Mouse (Mus musculus) testis, postnatal 10 days (tissue): ENCODE results near the gene Ang5.
"Not testable (repeated sequence)": the region's sequence is repeated elsewhere in the genome, so short reads cannot be mapped to it uniquely, and the experiment has no call there.

Source experiments
- DNase-seq: peaks from one replicate; pipeline ENCODE4 v3.0.0; 2021; ENCODE audit warnings: low spot score

Gene Ang5

DNA sequence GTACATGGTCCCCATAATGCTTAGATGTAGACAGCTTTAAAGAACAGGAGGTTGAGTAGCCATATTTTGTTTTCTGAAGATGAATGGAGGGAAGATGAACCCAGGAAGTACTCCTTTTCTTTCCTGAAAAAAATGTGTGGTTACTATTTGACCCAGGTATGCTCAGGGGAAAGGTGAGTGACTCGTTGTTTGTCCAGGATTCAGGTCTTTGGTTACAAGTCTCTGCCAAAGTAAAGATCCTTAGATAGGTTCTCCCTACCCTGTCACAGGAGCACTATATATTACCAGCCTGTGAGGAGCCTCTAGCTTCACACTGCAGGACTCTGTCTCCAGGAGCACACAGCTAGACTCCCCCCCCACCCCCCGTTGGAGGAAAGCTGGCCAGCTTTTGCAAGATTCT, at the start of gene Ang5:
Gene Ang5, plus strand, starts transcription at position 301 of the 400 bp plus-strand sequence.
- DNase-seq: not testable (repeated sequence)

DNA sequence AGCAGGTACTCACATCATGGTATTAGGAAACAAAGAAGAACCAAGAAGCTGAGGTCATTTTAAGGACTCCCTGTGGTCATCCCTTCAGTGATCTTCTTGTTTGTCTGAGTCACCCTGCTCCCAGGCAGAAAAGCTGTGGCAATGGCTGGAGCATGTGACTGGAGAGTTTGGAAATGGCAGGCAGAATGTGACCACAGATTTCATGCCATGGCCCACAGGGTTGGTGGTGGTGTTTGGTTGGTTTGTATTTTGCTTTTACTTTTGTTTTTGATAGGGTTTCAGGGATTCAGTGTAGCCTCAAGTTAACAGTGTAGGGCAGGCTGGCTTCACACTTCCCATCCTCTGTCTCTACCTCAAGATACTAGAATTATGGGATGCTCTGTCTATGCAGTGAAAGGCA, 38.7 kb upstream of the Ang5 start:
- not testable (repeated sequence) for DNase-seq

DNA sequence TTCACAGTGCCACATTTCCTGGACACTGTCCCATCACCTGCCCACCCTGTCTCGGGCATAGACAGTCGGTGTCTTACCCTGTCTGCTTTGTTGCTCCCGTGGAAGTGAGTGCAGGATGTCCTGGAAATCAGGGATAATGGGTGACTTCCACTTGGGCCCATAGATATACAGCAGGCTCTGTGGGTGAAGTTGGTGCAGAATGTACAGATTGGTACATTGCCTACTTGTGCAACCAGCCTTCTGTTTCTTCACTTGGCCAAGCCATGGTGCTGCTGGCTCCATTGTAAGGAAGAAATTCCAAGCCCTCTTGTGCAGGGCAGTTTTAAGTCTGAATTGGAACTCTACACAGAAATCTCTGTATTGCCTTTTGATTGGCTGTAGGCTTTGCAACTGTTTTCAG, 33.4 kb upstream of the Ang5 start, which contains the start of gene Ear10:
Gene Ear10, minus strand, starts transcription at position 101 of the 400 bp plus-strand sequence.
- not testable (repeated sequence) for DNase-seq

DNA sequence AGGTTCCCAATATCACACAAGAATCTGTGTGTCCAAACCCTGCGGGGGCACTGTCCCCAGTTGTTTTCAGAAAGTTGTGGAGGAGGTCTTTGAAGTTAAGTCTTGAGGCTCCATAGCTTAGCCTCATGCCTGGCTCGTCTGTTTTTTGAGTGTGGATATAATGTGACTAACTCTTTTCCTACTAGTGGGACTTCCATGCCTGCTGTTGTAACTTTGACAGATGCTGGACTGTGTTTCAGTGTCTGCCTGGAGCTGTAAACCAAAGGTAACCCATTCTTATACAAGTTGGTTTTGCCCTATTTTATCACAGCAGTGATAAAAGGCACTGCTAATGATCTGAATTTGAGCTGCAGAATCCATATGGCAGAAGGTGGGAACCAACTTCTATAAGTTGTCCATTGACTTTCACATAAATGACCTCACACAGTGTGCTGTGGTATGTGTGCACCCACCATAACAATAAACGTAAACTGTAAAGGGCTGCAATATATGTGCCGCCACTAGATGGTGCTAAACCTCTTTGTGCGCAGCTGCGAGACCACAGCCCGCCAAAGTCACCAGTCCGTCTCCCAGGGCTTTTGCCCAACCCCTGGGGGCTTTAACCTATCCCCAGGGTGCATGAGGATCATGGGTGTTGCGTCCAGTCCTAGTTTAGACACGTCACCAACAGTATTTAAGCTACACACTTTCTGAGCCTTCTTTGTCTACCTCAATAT, 32.0 kb upstream of the Ang5 start, which contains the start of gene Gm8113:
Gene Gm8113, plus strand, starts transcription at position 703 of the 716 bp plus-strand sequence.
- peak; percentile 65 for DNase-seq

DNA sequence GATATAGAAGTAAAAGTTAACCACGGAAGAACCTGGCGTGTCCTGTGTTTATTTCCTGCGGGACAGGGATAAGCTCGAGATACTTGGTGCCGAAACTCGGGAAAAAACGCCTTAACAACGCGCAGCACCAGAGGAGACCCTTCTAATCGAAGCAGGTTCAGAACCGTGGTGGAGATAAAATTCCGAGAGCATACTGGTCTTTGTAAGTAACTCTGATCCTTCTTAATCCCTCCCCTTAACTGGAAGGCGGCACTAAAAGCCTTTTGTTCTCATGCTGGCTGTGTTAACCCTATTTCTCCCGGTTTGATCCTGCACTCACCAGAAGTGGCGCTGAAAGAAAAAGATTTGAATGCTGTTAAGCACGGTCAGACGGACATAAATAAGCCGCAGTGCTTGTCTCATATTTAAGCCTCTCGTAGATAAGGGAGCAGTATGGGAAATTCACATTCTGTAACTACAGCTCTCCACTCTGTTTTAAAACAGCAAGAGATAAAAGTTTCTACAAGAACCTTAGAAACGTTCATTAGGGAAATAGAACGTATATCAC, 31.4 kb upstream of the Ang5 start:
- not testable (repeated sequence) for DNase-seq

DNA sequence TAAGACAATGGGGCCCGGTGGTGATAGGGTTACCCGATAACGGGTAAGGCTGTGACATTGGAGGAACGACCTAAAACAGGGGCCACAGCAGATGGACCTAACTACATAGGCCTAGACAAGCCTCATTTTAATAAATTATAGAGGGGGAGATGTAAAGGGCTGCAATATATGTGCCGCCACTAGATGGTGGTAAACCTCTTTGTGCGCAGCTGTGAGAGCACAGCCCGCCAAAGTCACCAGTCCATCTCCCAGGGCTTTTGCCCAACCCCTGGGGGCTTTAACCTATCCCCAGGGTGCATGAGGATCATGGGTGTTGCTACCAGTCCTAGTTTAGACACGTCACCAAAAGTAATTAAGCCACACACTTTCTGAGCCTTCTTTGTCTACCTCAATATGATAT, 23.9 kb upstream of the Ang5 start:
- DNase-seq: peak; percentile 61

DNA sequence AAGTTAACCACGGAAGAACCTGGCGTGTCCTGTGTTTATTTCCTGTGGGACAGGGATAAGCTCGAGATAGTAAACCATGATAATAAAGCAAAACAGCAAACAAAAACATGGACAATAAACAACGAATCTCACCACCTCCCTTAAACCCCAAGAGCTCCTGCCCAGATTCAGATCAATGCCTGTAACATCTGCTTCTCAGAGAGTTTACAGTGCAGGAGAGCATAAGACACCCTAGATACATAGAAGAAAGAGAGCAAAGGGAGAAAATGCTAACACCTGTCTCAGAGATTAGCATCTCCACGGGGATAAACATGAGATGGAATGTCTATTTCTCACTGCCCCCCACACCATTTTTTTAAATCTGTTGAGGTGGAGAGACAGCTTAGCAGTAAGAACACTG, 23.5 kb upstream of the Ang5 start:
- DNase-seq: not testable (repeated sequence)

DNA sequence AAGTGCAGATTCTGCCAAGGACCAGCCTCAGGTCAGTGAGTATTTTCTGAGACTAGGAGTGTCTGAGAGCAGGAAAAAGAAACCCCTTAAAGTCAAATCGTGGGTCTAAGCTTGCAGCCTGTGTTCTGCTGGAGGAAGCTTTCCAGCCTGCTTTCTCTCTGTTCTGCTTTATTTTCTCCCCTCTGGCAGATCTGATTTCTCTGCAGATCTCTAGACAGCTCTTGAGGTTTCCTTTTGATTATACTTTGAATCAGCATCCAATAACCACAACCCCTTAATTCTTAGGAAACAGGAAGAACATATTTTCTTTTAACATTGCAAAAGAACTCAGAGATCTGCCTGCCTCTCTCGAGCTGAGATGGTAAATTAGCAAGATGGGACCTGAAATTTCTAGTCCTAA, 3.5 kb upstream of the Ang5 start:
- not testable (repeated sequence) for DNase-seq

DNA sequence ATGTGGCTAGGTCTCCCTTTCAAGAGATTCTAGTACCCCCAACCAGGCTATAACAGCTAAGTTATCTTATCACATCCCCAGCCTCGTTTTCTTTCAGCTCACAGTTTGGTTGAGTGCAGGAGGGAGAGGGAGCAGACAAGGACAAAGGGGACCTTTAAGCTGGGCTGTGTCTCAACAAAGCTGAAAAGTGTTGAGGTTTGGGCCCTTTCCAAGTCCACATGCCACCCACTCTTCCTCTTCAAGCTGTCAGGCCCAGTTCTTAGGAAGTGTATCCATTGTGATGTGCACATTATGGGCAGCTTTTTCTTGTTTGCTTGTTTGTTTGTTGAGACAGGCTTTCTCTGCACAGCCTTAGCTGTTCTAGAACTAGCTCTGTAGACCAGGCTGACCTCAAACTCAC, 1.8 kb upstream of the Ang5 start:
- not testable (repeated sequence) for DNase-seq

DNA sequence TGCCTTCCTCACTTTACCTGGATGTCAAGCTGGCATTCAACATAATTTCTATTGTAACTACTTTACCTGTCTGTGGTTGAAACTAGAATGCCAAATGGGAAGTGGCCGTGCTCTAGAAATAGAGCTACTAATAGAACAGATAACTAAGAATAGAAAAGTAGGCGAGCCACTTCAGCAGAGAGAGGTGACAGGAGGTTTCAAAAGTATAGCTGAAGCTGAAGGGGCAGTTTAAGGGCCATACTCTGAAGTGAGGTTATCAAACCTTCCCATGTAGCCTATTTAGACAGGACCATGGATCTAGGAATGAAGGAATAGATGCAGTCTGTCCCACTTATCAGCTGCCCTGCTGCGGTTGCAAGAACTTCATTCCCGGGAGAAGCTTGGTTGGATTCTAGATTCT, 26.6 kb downstream of the Ang5 start:
- DNase-seq: no peak

DNA sequence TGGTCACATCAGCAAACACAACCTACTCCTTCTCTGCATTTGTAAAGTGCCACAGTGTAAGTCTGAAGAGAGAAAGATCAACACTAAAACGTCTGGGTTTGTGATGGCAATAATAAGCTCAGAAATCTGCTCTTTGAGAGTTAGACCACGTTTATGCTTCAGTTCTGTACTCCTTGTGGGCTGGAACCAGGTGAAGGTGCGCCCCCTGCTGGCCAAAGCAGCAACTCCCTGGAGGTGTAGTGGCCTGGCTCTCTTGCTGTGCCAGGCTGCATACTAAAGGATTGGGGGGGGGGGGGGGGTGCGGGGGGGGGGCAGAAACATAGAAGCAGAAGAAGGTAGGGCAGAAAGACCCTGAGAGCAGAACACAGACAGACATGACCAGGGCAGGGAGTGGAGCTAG, 27.0 kb downstream of the Ang5 start:
- DNase-seq: peak; percentile 79

DNA sequence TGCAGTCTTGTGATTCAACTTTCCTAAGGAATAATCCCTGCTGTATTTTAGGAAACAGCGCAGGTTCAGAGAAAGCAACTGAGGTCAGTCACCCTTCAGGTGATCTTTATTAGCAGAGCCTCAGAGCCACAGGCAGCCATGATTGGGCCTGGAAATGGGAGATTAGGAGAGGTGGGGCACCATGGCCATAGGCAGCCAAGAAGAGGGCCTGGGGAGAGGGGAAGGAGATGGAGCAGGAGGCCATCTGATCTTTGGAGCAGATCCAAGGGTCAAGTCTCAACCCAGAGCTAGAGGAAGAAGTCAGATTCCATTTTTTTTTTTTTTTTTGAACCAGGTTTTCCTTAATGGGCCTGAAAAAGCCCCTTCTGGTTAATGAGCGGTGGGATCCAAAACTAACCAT, 29.3 kb downstream of the Ang5 start:
- DNase-seq: no peak

DNA sequence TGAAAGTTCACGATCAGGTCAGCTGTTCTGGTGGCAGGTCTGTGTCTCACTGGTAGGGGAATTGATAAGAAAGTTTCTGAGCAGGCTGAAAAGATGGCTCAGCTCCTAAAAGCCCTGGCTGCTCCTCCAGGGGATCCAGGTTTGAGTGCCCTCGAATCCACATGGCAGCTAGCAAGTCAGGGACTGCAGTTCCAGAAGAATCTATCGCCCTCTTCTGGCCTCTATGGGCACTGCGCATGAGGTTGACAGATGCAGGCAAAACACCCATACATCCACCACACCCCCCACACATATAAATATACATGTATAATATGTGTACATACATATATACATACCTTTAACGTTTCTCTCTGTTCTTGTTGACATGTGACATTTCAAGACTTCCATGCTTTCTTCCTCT, 30.5 kb downstream of the Ang5 start:
- DNase-seq: peak; percentile 82

DNA sequence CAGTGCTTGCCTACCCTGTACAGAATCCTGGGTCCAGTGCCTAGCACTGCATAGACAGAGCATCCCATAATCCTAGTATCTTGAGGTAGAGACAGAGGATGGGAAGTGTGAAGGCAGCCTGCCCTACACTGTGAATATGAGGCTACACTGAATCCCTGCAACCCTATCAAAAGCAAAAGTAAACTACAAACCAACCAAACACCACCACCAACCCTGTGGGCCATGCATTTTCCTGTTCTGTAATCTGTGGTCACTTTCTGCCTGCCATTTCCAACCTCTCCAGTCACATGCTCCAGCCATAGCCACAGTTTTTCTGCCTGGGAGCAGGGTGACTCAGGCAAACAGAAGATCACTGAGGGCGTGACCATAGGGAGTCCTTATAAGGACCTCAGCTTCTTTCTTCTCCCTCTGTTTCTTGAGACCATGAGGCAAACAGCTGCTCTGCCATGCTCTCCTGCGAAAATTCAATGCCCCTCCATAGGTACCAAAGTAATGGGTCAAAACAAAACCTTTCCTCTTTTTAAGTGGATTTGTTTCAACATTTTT, 41.7 kb downstream of the Ang5 start:
- DNase-seq: not testable (repeated sequence)

DNA sequence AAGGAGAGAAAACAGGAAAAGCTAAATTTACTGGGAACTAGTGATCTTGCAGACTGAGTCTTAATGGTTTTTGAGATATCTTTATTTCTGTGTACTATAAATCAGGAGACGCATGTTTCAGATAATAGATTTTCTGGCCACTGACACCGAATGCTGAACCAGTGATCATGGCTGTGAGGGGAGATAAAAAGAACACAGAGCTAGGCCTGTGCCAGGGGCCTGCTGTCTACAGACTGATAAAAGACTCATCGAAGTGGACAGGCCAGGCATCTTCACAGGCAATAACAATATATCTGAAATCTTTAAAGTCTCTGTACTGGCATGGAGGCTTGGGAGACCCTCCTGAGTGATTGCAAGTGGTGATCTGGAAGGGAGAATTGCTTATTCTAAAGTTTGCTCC, 44.7 kb downstream of the Ang5 start:
- no peak for DNase-seq

DNA sequence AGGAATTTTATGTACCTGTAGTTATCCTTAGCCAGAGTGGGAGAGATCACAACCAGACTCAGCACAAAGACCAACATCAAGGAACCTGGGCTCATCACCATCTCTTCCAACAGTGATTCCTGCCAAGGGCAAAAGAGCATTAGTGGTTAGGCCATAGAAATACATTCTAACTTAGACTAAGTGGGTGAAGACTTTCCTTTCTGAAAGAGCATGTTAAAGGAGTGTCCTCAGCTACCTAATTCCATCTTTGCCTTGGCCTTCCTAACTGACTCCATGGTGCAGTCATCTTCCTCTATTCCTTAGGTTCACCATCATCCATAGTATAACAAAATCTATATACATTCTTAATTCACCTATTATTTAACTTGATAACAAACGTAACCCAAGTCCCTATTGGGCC, 45.3 kb downstream of the Ang5 start, which contains the start of gene Ang6:
Gene Ang6, minus strand, starts transcription at position 101 of the 400 bp plus-strand sequence.
- no peak for DNase-seq

DNA sequence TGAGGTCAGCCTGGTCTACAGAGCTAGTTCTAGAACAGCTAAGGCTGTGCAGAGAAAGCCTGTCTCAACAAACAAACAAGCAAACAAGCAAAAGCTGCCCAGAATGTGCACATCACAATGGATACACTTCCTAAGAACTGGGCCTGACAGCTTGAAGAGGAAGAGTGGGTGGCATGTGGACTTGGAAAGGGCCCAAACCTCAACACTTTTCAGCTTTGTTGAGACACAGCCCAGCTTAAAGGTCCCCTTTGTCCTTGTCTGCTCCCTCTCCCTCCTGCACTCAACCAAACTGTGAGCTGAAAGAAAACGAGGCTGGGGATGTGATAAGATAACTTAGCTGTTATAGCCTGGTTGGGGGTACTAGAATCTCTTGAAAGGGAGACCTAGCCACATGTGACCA, 51.2 kb downstream of the Ang5 start:
- not testable (repeated sequence) for DNase-seq

DNA sequence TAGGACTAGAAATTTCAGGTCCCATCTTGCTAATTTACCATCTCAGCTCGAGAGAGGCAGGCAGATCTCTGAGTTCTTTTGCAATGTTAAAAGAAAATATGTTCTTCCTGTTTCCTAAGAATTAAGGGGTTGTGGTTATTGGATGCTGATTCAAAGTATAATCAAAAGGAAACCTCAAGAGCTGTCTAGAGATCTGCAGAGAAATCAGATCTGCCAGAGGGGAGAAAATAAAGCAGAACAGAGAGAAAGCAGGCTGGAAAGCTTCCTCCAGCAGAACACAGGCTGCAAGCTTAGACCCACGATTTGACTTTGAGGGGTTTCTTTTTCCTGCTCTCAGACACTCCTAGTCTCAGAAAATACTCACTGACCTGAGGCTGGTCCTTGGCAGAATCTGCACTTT, 52.8 kb downstream of the Ang5 start:
- DNase-seq: not testable (repeated sequence)
